Mouse (Mus musculus) midbrain, embryonic 13.5 days (tissue): ENCODE measurements around the gene Acd. TPM values are rescaled to one million over a fixed set of nuclear protein-coding genes. Genes with fewer than 3 reads are reported as not detected.

ENCODE experiments used
- ATAC-seq: fragments of 200-750 bp; cut with Nextera tagmentation; 2 replicates; pipeline ENCODE4 v1.8.0; 2017; ENCODE audit warnings: mild to moderate bottlenecking, moderate TSS enrichment, moderate library complexity
- H3K27ac ChIP-seq: fragments of 300-500 bp; sonication (generic); 2 replicates; pipeline ENCODE4 v1.5.1; 2015; ENCODE audit warnings: inconsistent platforms, mild to moderate bottlenecking, moderate library complexity
- H3K27me3 ChIP-seq: fragments of 300-500 bp; sonication (generic); 2 replicates; pipeline ENCODE4 v1.6.1; 2015; ENCODE audit warnings: mild to moderate bottlenecking, inconsistent platforms
- H3K36me3 ChIP-seq: fragments of 300-500 bp; sonication (generic); 2 replicates; pipeline ENCODE4 v1.6.1; 2015; ENCODE audit warnings: mild to moderate bottlenecking, inconsistent platforms
- H3K4me1 ChIP-seq: fragments of 300-500 bp; sonication (generic); replicated peaks from 2 replicates; pipeline ENCODE4 v1.6.1; 2015; ENCODE audit warnings: inconsistent platforms
- H3K4me2 ChIP-seq: fragments of 300-500 bp; sonication (generic); replicated peaks from 2 replicates; pipeline ENCODE4 v1.6.1; 2015; ENCODE audit warnings: moderate library complexity, mild to moderate bottlenecking, inconsistent platforms
- H3K4me3 ChIP-seq: fragments of 300-500 bp; sonication (generic); replicated peaks from 2 replicates; pipeline ENCODE4 v1.5.1; 2015; ENCODE audit warnings: mild to moderate bottlenecking, inconsistent platforms
- H3K9ac ChIP-seq: fragments of 300-500 bp; sonication (generic); replicated peaks from 2 replicates; pipeline ENCODE4 v1.6.1; 2015; ENCODE audit warnings: mild to moderate bottlenecking, inconsistent platforms
- H3K9me3 ChIP-seq: fragments of 300-500 bp; sonication (generic); 2 replicates; pipeline ENCODE4 v1.6.1; 2016; ENCODE audit warnings: mild to moderate bottlenecking, inconsistent platforms
- WGBS: fragments of 180-500 bp; shearing (Covaris S2); methylation state at CpG from one replicate; pipeline ENCODE4 v1.1.7; 2015; 5-methylcytosine and 5-hydroxymethylcytosine counted together
- polyA plus RNA-seq: library from polyadenylated mRNA; unstranded; fragments of >200 nt; fragmentation: Nextera tagmentation; extraction: Ambion mirVana; gene quantifications from 2 replicates; pipeline ENCODE4 v1.2.1, GENCODE M21; 2015

The Acd gene
- polyA plus RNA-seq, 1 experiment from 2014 or later = 101 TPM

DNA sequence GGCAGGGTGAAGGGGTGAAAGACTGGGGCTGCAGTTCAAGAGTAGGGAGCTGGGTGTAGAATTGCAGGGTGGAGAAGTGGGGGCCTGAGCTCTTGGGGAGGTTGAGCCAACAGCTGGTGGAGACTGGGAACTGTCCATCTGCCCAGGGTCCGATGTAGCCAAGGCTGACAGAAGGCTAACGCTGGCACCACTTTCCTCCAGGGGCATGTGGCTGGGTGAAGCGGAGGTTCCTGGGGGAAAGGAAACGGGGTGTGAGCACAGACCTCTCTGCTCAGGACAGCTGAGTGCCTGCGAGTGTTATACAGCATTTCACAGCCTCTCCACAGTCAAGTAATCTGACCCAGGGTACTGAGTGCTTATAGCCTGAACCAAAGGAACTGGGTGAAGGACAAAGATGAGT, 2.2 kb downstream of the Acd start:
- no peak for ATAC-seq
- Histone ChIP-seq H3K36me3 (peaks cover 50% of the 10 kb centered on the region), H3K27me3 (no peaks in the 10 kb centered on the region), H3K9me3 (no peaks in the 10 kb centered on the region), H3K4me1 (peaks cover 46% of the 10 kb centered on the region), H3K4me3 (no peak overlapping the region), H3K27ac (no peak overlapping the region), H3K4me2 (no peak overlapping the region), H3K9ac (no peak overlapping the region)
- WGBS = 95% methylated on average over 5 of the region's 5 CpGs

- no peak overlapping the region for H3K4me3 ChIP-seq
- H3K27ac ChIP-seq = no peak overlapping the region
- H3K4me1 ChIP-seq = peaks cover 44% of the 10 kb centered on the region
- no peaks in the 10 kb centered on the region for H3K27me3 ChIP-seq
- H3K4me2 ChIP-seq = no peak overlapping the region
- no peak for ATAC-seq
- H3K36me3 ChIP-seq = peaks cover 38% of the 10 kb centered on the region
- H3K9ac ChIP-seq = no peak overlapping the region
- H3K9me3 ChIP-seq = no peaks in the 10 kb centered on the region
- 91% methylated on average over 17 of the region's 17 CpGs for WGBS
Observed at GRCm38 (mm10) chr8:105697196-105697780, 3.6 kb downstream of the Acd start.

DNA sequence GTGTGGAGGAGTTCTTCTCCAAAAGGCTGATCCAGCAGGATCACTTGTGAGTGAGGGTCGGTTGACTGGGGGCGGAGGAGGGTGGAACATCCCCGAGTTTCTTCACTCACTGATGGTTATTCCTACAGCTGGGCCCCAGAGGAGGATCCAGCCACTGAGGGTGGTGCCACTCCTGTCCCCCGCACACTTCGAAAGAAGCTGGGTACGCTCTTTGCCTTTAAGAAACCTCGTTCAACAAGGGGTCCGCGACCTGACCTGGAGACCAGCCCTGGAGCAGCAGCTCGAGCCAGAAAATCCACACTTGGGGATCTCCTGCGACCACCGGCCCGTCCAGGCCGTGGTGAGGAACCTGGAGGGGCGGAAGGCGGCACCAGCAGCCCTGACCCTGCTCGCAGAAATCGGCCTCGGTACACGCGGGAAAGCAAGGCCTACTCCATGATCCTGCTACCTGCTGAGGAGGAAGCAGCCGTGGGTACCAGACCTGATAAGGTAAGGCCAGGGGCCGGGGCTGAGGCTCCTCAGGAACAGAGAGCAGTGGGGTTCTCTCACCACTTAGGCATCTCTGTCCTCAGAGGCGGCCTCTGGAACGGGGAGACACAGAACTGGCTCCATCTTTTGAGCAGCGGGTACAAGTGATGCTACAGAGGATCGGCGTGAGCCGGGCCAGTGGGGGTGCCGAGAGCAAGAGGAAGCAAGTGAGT, 5.7 kb downstream of the Acd start:
- Histone ChIP-seq H3K4me3 (peak overlapping the region; percentile 67), H3K9ac (peak overlapping the region; percentile 86), H3K4me2 (peak overlapping the region; percentile 83), H3K27me3 (no peaks in the 10 kb centered on the region), H3K27ac (peak overlapping the region; percentile 88), H3K9me3 (no peaks in the 10 kb centered on the region), H3K36me3 (peaks cover 38% of the 10 kb centered on the region), H3K4me1 (peaks cover 35% of the 10 kb centered on the region)
- WGBS = 83% methylated on average over 30 of the region's 30 CpGs
- ATAC-seq = no peak

DNA sequence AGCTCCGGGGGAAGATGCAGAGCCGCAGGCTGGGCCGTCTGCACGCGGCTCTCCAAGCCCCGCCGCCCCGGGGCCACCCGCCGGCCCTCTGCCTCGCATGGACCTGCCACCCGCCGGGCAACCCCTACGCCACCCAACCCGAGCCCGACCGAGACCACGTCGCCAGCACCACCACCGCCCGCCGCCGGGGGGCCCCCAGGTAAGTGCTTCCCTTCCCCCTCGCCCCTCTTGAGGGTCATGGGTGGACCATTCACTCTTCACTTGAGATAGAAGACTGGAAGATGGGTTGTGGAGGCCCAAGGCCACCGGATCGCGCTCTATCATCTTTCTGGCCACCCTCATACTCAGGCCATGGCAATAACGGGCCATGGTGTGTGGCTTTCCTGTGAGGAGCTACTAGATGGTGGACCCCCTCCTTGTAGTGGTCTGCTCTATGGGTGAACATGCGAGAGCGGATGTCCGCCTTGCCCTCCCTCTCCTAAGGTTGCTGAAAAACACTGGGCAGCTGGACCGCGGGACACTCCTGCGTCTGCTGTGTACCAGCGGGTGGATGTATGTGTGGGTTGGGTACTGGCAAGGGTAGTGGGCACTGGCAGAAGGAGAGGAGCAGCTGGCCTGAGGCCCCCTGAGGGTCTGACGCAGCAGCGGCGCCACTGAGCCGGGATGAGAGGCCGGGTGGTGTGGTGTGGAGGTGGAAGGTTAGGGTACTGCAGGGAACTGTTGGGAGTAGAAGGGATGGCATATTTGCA, 6.7 kb downstream of the Acd start:
- 7% methylated on average over 38 of the region's 40 CpGs for WGBS
- peak overlapping the region; percentile 86 for H3K9ac ChIP-seq
- no peaks in the 10 kb centered on the region for H3K27me3 ChIP-seq
- peak; percentile 68 for ATAC-seq
- peaks cover 38% of the 10 kb centered on the region for H3K36me3 ChIP-seq
- no peaks in the 10 kb centered on the region for H3K9me3 ChIP-seq
- H3K4me3 ChIP-seq = peak overlapping the region; percentile 67
- peaks cover 25% of the 10 kb centered on the region for H3K4me1 ChIP-seq
- H3K27ac ChIP-seq = peak overlapping the region; percentile 88
- H3K4me2 ChIP-seq = peak overlapping the region; percentile 83

- peak overlapping the region; percentile 67 for H3K4me3 ChIP-seq
- ATAC-seq = peak; percentile 60
- H3K27me3 ChIP-seq = no peaks in the 10 kb centered on the region
- peak overlapping the region; percentile 88 for H3K27ac ChIP-seq
- H3K36me3 ChIP-seq = peaks cover 35% of the 10 kb centered on the region
- H3K9me3 ChIP-seq = no peaks in the 10 kb centered on the region
- H3K4me2 ChIP-seq = peak overlapping the region; percentile 83
- WGBS = 2% methylated on average over 30 of the region's 30 CpGs
- peak overlapping the region; percentile 86 for H3K9ac ChIP-seq
- H3K4me1 ChIP-seq = peaks cover 25% of the 10 kb centered on the region
Observed at GRCm38 (mm10) chr8:105693648-105694047, 7.3 kb downstream of the Acd start.

GRCm38 (mm10) chr8:105692449-105693182, 8.3 kb downstream of the Acd start:
- Histone ChIP-seq H3K9ac (0 out of 2 replicates have a peak overlapping the region, but pooled peaks have one; percentile 2), H3K36me3 (peaks cover 25% of the 10 kb centered on the region)
- 95% methylated on average over 11 of the region's 11 CpGs for WGBS

GRCm38 (mm10) chr8:105690978-105691377, 9.9 kb downstream of the Acd start:
- H3K4me1 ChIP-seq = peaks cover 27% of the 10 kb centered on the region
- 81% methylated on average over 14 of the region's 14 CpGs for WGBS

More at GRCm38 (mm10) chr8:105692449-105693182, 8.3 kb downstream of the Acd start:
- Histone ChIP-seq H3K4me3 (no peak overlapping the region), H3K4me2 (no peak overlapping the region), H3K4me1 (peaks cover 25% of the 10 kb centered on the region), H3K27me3 (no peaks in the 10 kb centered on the region), H3K27ac (no peak overlapping the region), H3K9me3 (no peaks in the 10 kb centered on the region)
- ATAC-seq = no peak

DNA sequence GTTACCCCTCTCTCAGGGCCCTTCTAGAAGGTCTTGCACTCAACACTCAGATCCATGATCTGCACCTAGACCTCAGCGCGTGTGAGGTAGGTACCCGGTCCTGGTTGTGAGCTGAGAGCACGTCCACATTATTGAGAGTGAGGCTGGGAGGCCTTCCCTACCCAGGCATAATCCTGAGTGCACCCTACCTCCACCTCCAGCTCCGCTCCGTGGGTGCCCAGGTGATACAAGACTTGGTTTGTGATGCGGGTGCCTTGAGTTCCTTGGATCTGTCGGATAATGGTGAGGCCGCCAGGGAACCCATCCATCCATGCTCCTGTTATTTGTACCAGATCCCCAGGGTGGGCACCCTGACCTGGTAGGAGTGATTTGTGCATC, 10.9 kb downstream of the Acd start:
- no peak overlapping the region for H3K9ac ChIP-seq
- H3K27ac ChIP-seq = no peak overlapping the region
- H3K36me3 ChIP-seq = no peaks in the 10 kb centered on the region
- no peak overlapping the region for H3K4me2 ChIP-seq
- H3K4me1 ChIP-seq = peaks cover 25% of the 10 kb centered on the region
- 84% methylated on average over 9 of the region's 9 CpGs for WGBS
- no peaks in the 10 kb centered on the region for H3K9me3 ChIP-seq
- no peak overlapping the region for H3K4me3 ChIP-seq
- no peaks in the 10 kb centered on the region for H3K27me3 ChIP-seq
- ATAC-seq = no peak

More at GRCm38 (mm10) chr8:105690978-105691377, 9.9 kb downstream of the Acd start:
- Histone ChIP-seq H3K9me3 (no peaks in the 10 kb centered on the region), H3K4me2 (no peak overlapping the region), H3K27ac (no peak overlapping the region), H3K9ac (no peak overlapping the region), H3K27me3 (no peaks in the 10 kb centered on the region), H3K4me3 (no peak overlapping the region), H3K36me3 (peaks cover 8% of the 10 kb centered on the region; the same call in 1 of the 2 replicates)
- ATAC-seq = no peak

- Histone ChIP-seq H3K4me1 (peaks cover 20% of the 10 kb centered on the region), H3K27me3 (no peaks in the 10 kb centered on the region), H3K27ac (no peak overlapping the region), H3K4me2 (no peak overlapping the region), H3K9ac (no peak overlapping the region), H3K36me3 (peaks cover 2% of the 10 kb centered on the region), H3K9me3 (no peaks in the 10 kb centered on the region), H3K4me3 (no peak overlapping the region)
- ATAC-seq = no peak
- WGBS = 58% methylated on average over 35 of the region's 35 CpGs
Observed at GRCm38 (mm10) chr8:105689256-105689982, 11.5 kb downstream of the Acd start.

- H3K9me3 ChIP-seq = no peaks in the 10 kb centered on the region
- 0 out of 2 replicates have a peak, but pooled peaks cover 9% of the 10 kb centered on the region for H3K4me1 ChIP-seq
- WGBS = 70% methylated on average over 14 of the region's 14 CpGs
- no peak overlapping the region for H3K4me2 ChIP-seq
- no peak for ATAC-seq
- H3K9ac ChIP-seq = no peak overlapping the region
- no peak overlapping the region for H3K27ac ChIP-seq
- H3K4me3 ChIP-seq = no peak overlapping the region
- peaks cover 13% of the 10 kb centered on the region for H3K36me3 ChIP-seq
- no peaks in the 10 kb centered on the region for H3K27me3 ChIP-seq
Observed at GRCm38 (mm10) chr8:105688242-105688752, 12.6 kb downstream of the Acd start.

GRCm38 (mm10) chr8:105687512-105687911, 13.4 kb downstream of the Acd start:
- Histone ChIP-seq H3K9ac (no peak overlapping the region), H3K27me3 (no peaks in the 10 kb centered on the region), H3K4me2 (no peak overlapping the region), H3K4me1 (0 out of 2 replicates have a peak, but pooled peaks cover 7% of the 10 kb centered on the region), H3K4me3 (no peak overlapping the region), H3K27ac (no peak overlapping the region), H3K36me3 (peaks cover 21% of the 10 kb centered on the region), H3K9me3 (no peaks in the 10 kb centered on the region)
- WGBS = 58% methylated on average over 8 of the region's 8 CpGs
- no peak for ATAC-seq
